Mouse (Mus musculus) ES-E14 (cell line): Measurements from ENCODE around the gene Fsd1l.

Experiments
- CHD2 ChIP-seq: IDR thresholded peaks from 2 replicates; pipeline ENCODE4 v1.6.1; 2014; ENCODE audit warnings: mild to moderate bottlenecking, low read depth, low read length, inconsistent platforms
- HCFC1 ChIP-seq: IDR thresholded peaks from 2 replicates; pipeline ENCODE4 v1.6.1; 2012; ENCODE audit warnings: low read length, inconsistent platforms, borderline replicate concordance; ENCODE audit not compliant: insufficient read depth
- MAFK ChIP-seq: IDR thresholded peaks from 2 replicates; pipeline ENCODE4 v1.6.1; 2014; ENCODE audit warnings: mild to moderate bottlenecking, low read depth, low read length, inconsistent platforms; ENCODE audit not compliant: insufficient read depth
- ZC3H11A ChIP-seq: IDR thresholded peaks from 2 replicates; pipeline ENCODE4 v1.6.1; 2012; ENCODE audit warnings: low read depth, mild to moderate bottlenecking, inconsistent platforms, low read length, borderline replicate concordance
- ZNF384 ChIP-seq: IDR thresholded peaks from 2 replicates; pipeline ENCODE4 v1.6.1; 2012; ENCODE audit warnings: low read depth, low read length, inconsistent platforms

- TF ChIP-seq HCFC1 (no peak), ZNF384 (no peak), ZC3H11A (no peak), CHD2 (no peak), MAFK (no peak)
Measured at GRCm38 (mm10) chr4:53722506-53722905, 91.2 kb downstream of the Fsd1l start.
